ENCODE assay signal across 10 mouse cellular contexts in genomic region chr1:143878266-143878665, GRCm38 (mm10).
A peak's percentile ranks its signal among the peaks of the same experiment; 100 is the strongest.
DNase-seq lines count a peak whose midpoint lies in the region.
"Had no signal": no experiment of that assay in that cellular context is flagged by ENCODE, and none has a peak within 500 bp of the region (broad histone marks: within the 10 kb centered on the region; RNA-seq: fewer than 3 reads in every experiment).

No protein-coding gene starts in this region.

- DNase-seq in heart, postnatal 4 days: peak; percentile 20
- no peak for DNase-seq in heart, postnatal 25 days (ENCODE audit: low spot score)
- peak; percentile 7 for DNase-seq in 3134 (ENCODE audit: extremely low read depth, insufficient read length, low spot score)
- peak; percentile 34 for DNase-seq in 3T3-L1 (ENCODE audit: low read depth, low spot score)
- peak; percentile 24 for DNase-seq in brain, adult 2 months (ENCODE audit: low read depth, low spot score)
- DNase-seq in thymus, postnatal 14 days: no peak
- no peak for DNase-seq in c-Kit-positive CD71-positive TER-119-positive erythroid progenitor cells, embryonic 14.5 days (ENCODE audit: low spot score)
- DNase-seq: cerebellum, adult 8-10 months; heart, adult 11 months; liver, embryonic 13.5 days had no signal

- intact Hi-C loops in heart, postnatal 25 days (cut with DNase I): no loop called here

Comparison
In these comparisons a context has a peak if more than half of its experiments do, and no peak if none do; other contexts are left out.
1. DNase-seq: peak in heart, postnatal 4 days (single experiment), 3134 (single experiment), 3T3-L1 (single experiment) and brain, adult 2 months (single experiment); none in heart, postnatal 25 days (single experiment), thymus, postnatal 14 days (single experiment) and c-Kit-positive CD71-positive TER-119-positive erythroid progenitor cells, embryonic 14.5 days (single experiment).